Mouse (Mus musculus) B cell, adult 2 months (primary cell): ENCODE results near the gene Naaladl2.

Source experiments
- DNase-seq, 2 experiments: peaks; one replicate each; pipeline ENCODE4 v3.0.0; 2022

The Naaladl2 gene

GRCm38 (mm10) chr3:24938507-24939182 is 205.4 kb downstream of the Naaladl2 start:
- DNase-seq = no peak

GRCm38 (mm10) chr3:24921811-24922210 is 222.2 kb downstream of the Naaladl2 start:
- DNase-seq = no peak

- DNase-seq = no peak
Measured at GRCm38 (mm10) chr3:24921401-24921800, 222.7 kb downstream of the Naaladl2 start.

- DNase-seq = no peak
Measured at GRCm38 (mm10) chr3:24905425-24905960, 238.6 kb downstream of the Naaladl2 start.

- no peak for DNase-seq
Measured at GRCm38 (mm10) chr3:24888801-24889200, 255.3 kb downstream of the Naaladl2 start.

GRCm38 (mm10) chr3:24872254-24872653 is 271.8 kb downstream of the Naaladl2 start:
- DNase-seq = no peak

GRCm38 (mm10) chr3:24852936-24853335 is 291.1 kb downstream of the Naaladl2 start:
- no peak for DNase-seq

- no peak for DNase-seq
Measured at GRCm38 (mm10) chr3:24796739-24797138, 347.3 kb downstream of the Naaladl2 start.

- no peak for DNase-seq
Measured at GRCm38 (mm10) chr3:24787451-24788148, 356.5 kb downstream of the Naaladl2 start.

- DNase-seq = no peak
Measured at GRCm38 (mm10) chr3:24784108-24784507, 360.0 kb downstream of the Naaladl2 start.

GRCm38 (mm10) chr3:24783462-24783829 is 360.6 kb downstream of the Naaladl2 start:
- no peak for DNase-seq

GRCm38 (mm10) chr3:24782784-24783461 is 361.1 kb downstream of the Naaladl2 start:
- DNase-seq = no peak

- DNase-seq = no peak
Measured at GRCm38 (mm10) chr3:24781687-24782086, 362.4 kb downstream of the Naaladl2 start.

GRCm38 (mm10) chr3:24778416-24778815 is 365.6 kb downstream of the Naaladl2 start:
- no peak for DNase-seq

GRCm38 (mm10) chr3:24749055-24749454 is 395.0 kb downstream of the Naaladl2 start:
- no peak for DNase-seq

- DNase-seq = no peak
Measured at GRCm38 (mm10) chr3:24747182-24747856, 396.7 kb downstream of the Naaladl2 start.

GRCm38 (mm10) chr3:24743946-24744345 is 400.1 kb downstream of the Naaladl2 start:
- DNase-seq = no peak

- DNase-seq = no peak
Measured at GRCm38 (mm10) chr3:24719181-24719749, 424.8 kb downstream of the Naaladl2 start.

GRCm38 (mm10) chr3:24714770-24715169 is 429.3 kb downstream of the Naaladl2 start:
- no peak for DNase-seq

- DNase-seq = no peak
Measured at GRCm38 (mm10) chr3:24705778-24706423, 438.2 kb downstream of the Naaladl2 start.

- DNase-seq = no peak
Measured at GRCm38 (mm10) chr3:24690162-24690915, 453.7 kb downstream of the Naaladl2 start.
